Mouse (Mus musculus) thymus, postnatal 4 days (tissue): ENCODE measurements around the gene Becn1.
A peak's percentile ranks its signal among the peaks of the same experiment; 100 is the strongest.
"Not testable (repeated sequence)": the region's sequence is repeated elsewhere in the genome, so short reads cannot be mapped to it uniquely, and the experiment has no call there.

Source experiments
- DNase-seq: peaks from one replicate; pipeline ENCODE4 v3.0.0; 2021

Gene Becn1

DNA sequence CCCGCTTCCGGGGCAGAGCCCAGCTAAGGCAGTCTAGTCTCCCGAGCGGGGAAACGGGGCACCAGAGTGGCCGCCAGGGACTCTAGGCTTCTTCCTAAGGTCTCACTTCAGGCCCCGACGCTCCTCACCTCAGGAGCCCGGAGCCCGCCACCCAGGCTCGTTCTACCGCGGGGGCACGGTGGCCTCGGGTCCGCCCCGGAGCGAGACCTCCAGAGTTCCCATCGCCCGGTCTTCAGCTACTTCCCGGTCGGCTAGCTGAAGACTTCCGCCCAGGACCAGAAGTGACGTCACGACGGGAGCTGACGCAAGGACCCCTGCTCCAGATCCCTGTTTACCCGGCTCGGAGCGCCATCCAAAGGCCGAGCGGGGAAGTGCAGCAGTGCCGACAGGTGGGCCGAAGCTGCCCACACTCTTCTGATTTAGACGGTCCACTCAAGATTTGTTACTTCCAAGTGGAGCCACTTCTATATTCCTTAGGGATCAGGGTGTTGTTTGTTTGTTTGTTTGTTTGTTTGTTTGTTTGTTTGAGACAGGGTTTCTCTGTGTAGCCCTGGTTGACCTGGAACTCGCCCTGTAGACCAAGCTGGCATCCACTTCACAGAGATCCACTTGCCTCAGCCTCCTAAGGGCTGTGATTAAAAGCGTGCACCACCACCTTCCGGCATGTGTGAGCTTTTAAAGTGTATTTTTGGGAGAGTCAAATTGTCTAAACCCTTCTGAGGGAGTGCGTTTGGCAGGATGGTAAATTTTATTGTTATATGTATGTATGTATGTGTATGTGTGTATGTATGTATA, at the start of gene Becn1:
Gene Becn1 (minus strand): TSS at position 283 of the 795 bp plus-strand sequence.
- DNase-seq, result peak; percentile 97

DNA sequence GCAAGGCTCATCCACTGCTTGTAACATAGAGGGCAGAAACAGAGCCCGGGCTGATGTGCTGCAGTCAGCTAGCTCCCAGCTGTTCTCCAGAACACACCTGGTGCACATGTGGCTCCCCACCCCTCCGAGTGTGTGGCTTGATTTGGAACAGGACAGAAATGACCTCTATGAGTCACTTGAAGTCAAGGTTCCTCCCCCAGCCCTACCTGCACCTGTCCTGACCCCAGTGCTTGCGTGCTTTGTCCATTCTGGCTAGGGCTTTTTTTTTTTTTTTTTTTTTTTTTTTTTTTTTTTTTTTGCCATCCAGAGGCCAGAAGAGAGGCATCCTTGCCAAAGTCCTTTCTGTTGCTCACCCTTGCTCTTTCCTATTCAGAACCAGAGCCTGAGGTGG, 49.6 kb upstream of the Becn1 start:
- no peak for DNase-seq

DNA sequence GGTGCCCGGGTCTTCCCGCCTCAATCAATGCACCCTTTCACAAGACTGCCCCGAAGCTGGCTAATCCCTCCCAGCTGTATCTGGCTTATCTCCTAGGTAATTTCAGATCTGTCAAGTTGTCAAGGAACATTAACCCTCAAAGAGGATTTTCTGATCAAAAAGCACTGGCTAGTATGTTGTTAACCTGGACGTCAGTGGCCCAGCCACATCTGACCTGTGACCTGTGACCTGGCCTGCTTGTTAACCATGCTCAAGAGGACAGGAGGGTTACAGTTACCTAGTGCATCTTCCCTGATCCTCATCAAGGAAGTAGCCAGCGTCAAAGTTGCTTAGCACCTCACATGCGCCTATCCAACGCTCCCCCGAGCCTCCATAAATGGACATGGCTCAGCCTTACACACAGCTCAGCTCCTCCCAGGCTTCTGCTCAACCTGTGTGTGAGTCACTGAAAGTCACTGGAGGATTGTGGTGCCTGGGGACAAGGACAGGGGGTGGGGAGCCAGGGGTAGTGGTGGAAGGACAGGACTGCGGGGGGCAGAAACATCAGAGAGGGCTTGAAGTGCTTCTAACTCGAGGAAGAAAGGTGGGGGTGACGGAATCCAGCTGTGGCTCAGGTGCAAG, 49.1 kb upstream of the Becn1 start:
- DNase-seq, result no peak

DNA sequence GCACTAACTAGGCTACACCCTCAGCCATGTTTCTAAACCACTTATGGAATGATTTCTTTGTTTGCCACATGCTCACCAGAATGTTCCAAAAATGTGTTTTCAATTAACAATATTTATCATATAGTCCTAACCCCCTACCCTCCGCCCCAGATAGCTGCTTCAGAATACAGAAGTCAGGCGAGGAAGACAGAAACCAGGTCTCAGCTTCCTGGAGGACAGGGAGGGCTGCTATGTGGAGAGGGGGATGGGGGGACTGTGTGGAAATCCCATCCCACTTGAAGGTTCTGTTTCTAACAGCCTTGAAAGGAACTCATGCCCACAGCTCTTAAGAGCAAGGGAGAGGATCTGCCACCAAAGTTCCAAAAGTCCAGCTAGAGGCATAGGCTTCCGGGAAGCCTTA, 47.1 kb upstream of the Becn1 start:
- no peak for DNase-seq

DNA sequence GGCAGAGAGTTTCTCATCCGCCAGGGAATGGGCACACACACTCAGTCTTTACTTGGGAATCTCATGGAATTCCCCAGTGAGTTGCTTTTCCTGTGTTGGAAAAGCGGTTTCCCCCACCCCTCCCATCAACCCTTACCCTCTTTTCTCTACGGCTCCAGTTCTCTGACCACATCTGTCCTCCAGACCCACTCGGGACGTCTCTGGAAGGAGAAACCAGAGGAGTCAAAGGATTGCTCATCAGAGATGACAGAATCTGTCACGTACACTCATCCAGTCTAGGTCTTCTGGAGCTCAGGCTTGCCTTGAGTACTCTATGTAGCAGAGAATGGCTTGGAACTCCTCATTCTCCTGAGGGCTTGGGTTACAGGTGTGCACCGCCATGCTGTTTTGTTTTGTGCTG, 46.7 kb upstream of the Becn1 start:
- no peak for DNase-seq

DNA sequence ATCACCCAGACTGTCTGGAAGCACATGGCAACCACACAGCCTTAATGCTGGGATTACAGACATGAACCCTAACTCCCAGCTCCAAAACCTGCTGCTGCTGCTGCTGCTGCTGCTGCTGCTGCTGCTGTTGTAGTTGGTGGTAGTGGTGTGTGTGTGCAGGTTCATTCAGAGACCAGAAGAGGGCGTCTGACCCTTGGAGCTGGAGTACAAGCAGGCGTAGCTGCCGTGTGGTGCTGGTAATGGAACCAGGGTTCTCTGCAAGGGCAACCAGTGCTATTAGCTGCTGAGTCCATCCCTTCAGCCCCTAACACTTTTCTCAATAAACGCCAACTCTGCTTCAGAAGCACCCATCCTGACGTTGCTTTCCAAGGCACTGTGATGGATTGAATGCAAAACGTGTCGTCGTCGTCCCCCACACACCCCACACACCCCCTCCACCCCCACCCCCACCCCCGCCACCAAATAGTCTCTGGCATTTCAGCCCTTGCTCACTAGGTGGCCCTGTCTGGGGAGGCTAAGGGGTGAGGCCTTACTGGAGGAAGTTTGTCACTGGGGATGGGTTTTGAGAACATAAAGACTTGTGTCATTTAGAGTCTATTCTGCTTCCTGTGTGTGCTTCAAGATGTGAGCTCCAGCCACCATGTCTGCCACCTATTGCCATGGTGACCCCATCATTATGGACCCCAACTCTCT, 45.1 kb upstream of the Becn1 start:
- no peak for DNase-seq

DNA sequence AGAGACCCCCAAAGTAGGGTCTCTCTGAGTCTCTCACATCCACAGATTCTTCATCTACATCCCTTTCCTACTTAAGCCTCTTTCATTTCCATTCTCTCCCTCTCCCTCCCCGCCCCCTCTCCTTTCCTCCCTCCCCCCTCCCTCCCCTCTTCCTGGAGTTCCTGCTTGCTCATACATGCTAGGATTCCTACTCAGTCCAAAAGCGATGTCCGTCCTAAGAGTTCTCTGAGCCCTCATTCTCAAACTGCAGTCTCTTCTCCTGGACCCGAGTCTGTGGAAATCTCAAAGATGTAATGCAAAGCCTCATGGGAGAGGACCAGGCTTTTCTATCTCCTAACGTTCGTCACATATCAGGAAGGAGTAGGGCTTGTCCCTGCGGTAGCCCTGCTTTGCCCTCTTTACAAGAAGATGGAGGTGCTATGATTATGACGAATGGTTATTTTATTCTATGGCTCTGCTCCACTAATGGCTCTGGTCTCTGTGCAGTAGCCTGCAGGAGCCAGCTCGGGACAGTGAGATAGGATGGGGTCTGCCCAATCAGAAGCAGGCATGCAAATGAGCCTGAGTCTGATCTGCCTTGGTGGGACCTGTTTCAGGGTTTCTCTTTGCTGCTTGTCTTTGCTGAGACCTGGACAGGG, 36.2 kb upstream of the Becn1 start:
- DNase-seq, result peak; percentile 49

DNA sequence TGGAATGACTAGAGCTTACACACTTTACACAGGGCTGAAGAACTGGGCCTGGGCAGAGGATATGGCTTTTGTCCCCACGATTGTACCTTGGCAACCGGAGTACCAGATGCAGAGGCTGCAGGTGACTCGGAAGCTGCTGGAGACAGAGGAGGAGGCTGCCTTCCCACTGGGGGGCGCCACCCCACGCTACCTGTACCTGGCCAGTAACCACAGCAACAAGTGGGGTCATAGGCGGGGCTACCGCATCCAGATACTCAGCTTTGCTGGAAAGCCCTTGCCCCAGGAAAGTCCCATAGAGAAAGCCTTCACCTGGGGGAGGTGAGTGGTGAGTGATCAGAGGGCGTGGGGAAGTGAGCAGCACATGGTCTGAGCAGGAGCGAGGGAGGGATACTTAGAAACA, 33.6 kb upstream of the Becn1 start:
- DNase-seq, result peak; percentile 64

DNA sequence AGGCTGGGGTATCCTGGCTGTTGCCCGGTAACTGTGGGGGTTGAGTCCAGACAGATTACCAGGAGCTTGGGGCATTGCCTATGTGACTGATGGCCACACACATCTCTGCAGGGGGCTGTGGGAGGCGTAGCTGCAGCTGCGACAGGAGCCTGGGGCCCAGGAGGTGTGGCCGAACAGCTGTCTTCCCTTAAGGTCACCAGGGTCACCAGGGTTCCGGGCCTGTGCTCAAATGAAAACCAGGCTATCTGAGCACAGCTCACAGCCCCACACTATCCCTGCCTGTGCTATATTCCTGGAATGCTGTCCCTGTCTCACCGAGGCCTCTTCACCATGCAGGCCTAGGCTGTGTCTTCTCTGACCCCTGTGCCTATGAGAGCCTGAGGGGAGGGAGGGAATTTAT, 32.4 kb upstream of the Becn1 start:
- DNase-seq, result no peak

DNA sequence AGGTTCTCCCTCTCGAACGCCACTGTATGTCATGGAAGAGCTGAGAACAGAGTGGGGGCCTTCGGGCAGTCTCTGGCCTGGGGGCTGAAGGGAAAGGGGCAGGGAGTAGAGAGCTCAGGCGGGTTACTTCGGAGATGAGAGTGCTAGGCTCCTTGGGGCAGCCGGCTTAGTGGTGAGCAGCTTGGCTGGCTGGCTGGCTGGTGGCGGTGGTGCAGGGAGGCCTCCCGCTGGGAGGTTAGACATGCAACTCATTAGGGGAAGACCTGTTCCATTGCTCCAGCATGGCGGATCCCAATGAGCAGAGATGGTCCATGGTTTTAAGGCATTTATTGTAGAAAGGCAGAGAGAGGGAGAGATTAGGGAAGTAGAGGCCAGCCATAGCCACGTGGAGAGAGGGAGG, 31.9 kb upstream of the Becn1 start:
- no peak for DNase-seq

DNA sequence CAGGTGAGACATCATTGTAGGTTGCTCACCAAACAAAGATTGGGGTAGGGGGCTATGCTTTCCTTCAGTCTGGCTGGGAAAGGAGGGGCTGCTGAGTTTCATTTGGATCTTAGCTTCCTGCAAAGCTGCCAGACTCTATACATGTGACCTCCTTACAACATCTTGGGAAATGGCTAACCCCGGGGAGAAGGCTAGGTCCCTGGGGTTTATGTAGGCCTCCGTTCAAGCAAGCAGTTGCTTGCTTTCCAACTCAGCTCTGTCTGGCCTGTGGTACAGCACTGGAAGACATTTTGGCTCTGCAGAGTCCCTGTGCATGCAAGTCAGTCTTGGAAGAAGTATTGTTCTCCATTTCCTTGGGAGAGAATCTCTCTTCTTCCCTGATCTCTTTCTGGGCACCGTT, 30.5 kb upstream of the Becn1 start:
- DNase-seq, result no peak

DNA sequence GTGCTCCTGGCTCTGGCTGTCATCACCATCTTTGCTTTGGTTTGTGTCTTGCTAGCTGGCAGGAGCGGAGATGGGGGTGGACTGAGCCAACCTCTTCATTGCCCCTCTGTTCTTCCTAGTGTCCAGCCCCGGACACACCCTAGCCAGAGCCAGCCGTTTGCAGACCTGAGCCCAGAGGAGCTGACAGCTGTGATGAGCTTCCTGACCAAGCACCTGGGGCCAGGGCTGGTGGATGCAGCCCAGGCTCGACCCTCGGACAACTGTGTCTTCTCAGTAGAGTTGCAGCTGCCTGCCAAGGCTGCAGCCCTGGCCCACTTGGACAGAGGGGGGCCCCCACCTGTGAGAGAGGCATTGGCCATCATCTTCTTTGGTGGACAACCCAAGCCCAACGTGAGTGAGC, 28.9 kb upstream of the Becn1 start:
- DNase-seq, result not testable (repeated sequence)

DNA sequence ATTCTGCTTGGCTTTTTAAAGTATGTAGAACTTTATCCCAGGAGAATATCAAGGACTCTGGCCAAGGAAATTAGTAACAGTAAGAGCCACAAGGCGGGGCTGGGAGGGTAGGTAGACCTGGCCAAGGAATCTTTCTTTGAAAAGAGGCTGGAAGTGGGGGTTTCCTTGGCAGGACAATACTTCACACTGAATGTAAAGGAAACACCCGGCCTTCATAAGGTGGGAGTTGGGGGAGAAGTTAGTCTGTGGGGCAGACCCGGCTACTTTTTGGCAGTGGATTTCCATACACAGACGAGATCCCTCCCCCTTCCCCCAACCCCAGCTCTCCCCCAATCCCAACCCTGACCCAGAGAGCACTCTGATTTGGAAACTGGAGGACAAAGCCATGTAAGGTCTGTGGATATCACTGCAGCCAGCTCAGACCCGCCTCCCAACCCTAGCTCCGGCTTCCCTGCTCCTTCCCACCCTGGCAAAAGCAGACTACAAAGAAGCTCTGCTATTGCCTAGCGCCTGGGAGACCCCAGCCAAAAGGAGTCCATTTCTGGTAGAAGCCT, 28.4 kb upstream of the Becn1 start, which contains the start of gene Aoc3:
Gene Aoc3 (plus strand): TSS at position 235 of the 554 bp plus-strand sequence.
- no peak for DNase-seq

DNA sequence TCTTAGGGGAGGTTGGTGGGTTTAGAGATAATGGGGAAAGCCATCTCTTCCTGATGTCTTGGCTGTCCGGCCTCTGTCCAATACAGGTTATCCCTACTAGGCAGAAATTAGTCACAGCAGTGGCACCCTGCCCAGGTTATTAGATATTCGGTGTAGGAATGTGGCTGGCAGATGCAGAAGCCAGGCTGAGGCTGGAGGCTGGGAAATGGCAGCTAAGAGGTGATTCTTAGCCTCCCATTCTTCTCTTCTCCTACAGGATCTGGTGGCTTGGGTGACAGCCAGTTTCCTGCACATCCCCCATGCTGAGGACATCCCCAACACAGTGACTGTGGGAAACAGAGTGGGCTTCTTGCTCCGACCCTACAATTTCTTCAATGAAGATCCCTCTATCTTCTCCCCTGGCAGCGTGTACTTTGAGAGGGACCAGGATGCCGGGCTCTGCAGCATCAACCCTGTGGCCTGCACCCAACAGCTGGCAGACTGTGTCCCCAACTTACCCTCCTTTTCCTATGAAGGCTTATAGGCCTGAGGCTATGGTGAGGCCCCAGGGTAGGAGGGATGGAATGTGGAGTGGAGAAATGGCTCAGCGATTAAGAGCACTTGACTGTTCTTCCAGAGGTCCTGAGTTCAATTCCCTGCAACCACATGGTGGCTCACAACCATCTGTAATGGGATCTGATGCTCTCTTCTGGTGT, 27.0 kb upstream of the Becn1 start:
- no peak for DNase-seq

DNA sequence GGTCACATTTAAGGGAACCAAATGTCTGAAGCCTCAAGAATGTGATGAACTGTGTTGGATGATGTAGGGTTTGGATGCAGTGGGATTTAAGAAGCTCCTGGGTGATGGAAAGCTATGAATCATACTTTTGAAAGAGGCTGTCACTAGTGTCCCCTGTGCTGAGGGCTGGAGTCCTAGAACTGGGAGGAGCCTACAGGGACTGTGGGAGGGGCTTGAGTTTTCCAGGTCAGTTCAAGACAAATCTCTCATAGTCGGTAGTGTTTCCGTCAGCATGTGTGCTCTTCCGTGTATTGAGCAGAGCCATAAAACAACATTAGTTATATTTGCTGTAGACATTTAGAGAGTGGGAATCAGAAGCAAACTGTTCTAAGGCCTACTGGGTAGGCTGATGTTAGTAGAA, 25.2 kb upstream of the Becn1 start:
- no peak for DNase-seq

DNA sequence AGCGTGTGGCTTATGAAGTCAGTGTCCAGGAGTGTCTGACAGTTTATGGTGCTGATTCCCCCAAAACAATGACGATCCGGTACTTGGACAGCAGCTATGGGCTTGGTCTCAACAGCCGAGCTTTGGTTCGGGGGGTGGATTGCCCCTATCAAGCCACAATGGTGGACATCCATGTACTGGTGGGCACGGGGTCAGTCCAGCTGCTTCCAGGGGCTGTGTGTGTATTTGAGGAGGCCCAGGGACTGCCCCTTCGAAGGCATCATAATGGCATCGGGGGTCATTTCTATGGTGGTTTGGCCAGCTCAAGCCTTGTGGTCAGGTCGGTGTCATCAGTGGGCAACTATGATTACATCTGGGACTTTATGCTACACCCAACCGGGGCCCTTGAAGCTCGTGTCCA, 24.1 kb upstream of the Becn1 start:
- DNase-seq, result no peak

DNA sequence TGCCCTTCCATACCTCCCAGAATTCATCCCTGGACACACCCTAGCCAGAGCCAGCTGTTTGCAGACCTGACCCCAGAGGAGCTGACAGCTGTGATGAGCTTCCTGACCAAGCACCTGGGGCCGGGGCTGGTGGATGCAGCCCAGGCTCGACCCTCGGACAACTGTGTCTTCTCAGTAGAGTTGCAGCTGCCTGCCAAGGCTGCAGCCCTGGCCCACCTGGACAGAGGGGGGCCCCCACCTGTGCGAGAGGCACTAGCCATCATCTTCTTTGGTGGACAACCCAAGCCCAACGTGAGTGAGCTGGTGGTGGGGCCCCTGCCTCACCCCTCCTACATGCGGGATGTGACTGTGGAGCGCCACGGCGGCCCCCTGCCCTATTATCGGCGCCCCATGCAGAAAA, 23.1 kb upstream of the Becn1 start:
- not testable (repeated sequence) for DNase-seq

DNA sequence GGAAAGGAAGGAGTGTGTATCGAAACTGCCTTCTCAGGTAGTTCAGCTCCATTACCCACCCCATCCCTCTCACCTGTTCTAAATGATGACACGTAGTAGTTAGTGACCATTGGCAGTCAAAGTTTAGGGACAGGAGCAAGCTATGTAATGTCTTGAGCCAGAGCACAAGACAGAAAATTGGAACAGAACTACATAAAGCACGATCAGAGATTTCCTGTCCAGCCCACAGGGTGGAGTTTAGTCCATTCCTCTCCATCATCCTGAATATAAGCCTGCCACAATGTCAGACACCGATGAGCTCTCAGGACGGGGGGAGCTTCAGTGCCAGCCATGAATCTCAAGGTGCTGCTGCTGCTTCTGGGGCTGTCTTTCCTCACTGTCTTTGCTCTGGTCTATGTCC, 22.7 kb upstream of the Becn1 start, which contains the start of gene Aoc2:
Gene Aoc2 (plus strand): TSS at position 301 of the 400 bp plus-strand sequence.
- DNase-seq, result no peak

DNA sequence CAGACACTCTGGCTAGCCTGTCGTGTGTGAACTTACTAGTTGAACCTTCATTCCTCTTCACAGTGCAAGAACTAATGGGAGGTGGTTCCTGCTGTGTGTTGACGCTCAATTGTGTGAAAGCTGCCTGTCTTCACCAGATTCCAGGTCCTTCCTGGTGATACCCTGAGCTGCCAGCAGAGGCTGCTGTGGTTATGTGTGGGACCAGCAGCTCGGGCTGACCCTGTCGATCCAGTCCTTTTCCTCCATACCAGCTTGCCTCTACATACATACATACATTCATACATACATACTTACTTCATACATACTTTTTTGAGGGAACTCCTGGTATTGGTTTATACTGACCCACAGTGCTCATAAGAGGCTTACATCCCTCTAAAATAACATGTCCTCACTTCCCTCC, 21.5 kb upstream of the Becn1 start:
- peak; percentile 77 for DNase-seq

DNA sequence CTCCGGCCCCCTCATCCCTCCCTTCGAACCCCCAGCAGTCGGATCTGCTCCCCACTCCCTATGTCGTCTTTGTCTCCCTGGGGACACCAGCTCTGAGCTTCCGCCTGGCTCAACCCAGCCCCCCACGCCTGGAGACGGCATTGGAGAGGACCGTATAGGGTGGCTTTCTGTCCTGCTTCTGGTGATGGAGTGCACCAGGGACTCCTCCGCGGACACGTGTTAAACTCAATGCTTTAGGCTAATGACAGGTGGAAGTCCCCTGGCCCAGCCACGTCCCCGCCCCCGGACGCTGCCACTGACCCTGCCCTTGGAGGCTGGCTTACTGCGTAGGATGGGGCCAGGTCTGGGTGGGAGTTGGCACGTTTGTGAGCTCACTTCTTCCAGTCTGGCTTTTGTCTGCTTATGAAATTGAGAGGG, 14.4 kb upstream of the Becn1 start:
- DNase-seq, result no peak

DNA sequence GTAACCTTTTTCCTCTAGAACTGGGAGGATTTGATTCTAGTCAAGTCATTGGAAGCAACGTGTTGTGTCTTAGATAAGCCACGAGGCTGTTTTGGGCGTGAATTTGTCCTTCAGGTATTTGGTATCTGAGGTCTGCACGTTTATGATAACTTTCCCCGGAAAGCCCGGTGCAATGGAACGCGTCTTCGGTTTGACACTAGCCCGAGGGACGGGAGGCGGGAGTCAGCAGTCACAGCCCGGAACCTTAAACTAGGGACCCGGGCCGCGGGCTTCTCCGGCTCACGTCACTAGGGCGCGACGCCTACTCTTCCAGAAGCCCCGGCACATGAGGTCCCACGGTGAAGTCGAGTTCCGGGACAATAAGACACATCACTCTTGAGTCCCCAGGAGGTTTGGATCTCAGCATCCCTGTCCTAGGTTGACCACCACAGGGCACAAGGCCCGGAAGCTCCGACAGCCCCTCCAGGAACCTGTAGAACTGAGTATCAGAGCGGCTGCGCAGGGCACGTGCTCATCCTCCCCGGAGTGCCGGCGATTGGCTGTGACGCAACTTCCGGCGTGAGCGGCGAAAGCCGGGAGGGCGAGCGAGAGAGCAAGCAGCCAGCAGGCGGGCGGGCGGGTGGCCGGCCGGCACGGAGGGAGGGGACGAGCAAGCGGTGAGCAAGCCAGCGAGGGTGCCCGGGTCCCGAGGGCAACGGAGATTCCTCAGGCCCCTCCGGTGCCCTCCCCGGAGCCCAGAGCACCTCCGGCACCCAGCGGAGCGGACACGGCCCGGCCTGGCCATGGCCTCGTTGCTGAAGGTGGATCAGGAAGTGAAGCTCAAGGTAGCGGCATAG, 13.8 kb upstream of the Becn1 start, which contains the start of gene Psme3:
Gene Psme3 (plus strand): TSS at position 549 of the 836 bp plus-strand sequence.
- peak; percentile 93 for DNase-seq
